Mouse (Mus musculus): ENCODE results near the gene Zg16.

- no peak for TF ChIP-seq POLR2A (IDR thresholded peaks at IDR 0.05; ENCODE audit: control insufficient read depth, extremely low read depth, insufficient read depth, low read length, poor library complexity)
- no peak for TF ChIP-seq CTCF (IDR thresholded peaks at IDR 0.05; ENCODE audit: borderline replicate concordance, control insufficient read depth, extremely low read depth, insufficient read depth, low read length, poor library complexity)
These were observed 69.2 kb downstream of the Zg16 start for GRCm38 (mm10) chr7:127017950-127018345.
